Mouse (Mus musculus): ENCODE results near the gene Lxn.
A peak's percentile ranks its signal among the peaks of the same experiment; 100 is the strongest.

The Lxn gene

DNA sequence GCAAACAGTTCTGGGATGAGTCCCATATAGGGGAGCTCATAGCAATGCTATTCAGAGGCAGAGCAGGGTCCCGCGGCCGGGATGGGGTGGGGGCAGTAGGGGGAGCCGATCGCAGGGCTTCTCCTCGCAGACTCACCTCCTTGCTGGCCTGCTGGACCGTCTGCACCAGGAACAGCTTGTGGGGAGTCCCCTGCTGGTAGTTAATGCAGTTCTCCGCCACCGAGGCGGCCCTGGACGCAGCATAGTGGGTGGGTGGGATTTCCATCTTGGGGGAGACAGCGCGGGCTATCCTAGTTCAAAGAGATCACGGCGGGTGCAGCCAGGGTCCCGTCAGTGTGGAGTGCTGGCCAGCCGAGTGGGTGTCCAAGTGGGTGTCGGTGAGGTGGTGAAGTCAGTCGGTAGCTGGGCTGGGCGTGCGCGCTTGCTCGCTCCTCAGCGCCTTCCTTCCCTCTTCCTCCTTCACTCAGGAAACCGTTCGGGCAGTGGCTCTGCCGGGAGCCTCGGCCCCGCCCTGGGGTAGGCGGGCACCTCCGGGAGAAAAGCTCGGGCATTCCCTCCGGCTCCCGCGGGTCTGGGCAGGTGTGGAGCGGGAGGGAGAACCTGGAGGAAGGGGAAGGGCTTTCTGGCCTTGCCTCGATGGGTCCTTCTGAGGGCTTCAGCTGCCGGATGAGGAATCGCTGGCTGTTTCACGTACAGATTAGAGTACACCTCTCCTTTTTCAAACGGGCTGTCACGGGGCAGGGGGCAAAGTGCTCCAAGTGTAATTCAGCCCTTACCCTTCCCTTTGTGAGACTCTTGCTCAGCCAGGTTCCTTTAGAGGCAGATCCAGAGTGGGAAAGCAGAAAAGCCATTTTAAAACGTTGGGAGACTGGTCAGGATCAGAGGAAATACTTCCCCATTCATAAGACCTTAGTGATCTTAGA, at the start of gene Lxn:
Gene Lxn (minus strand): TSS at position 477 of the 923 bp plus-strand sequence.
- DNase-seq (ENCODE audit: low read depth, low spot score), result no peak

DNA sequence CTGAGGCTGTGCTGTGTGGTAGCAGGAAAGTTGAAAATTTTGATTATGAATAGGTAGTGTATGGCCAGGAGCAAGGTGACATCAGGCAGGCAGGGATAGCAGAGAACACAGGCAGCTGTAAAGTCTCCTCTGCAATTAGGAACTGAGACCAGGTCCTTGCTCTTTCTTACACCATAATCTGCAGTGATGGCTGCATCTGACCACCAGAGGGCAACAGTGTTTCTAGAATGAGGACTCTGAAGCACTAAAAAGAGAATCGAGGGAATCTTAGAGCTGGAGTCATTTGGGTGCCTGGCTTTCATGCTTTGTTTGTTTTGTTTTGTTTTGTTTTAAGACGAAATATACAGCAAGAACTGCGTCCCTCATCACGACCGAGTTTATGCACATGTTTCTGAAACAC, 49.1 kb upstream of the Lxn start:
- DNase-seq (ENCODE audit: low read depth, low spot score), result peak; percentile 51

DNA sequence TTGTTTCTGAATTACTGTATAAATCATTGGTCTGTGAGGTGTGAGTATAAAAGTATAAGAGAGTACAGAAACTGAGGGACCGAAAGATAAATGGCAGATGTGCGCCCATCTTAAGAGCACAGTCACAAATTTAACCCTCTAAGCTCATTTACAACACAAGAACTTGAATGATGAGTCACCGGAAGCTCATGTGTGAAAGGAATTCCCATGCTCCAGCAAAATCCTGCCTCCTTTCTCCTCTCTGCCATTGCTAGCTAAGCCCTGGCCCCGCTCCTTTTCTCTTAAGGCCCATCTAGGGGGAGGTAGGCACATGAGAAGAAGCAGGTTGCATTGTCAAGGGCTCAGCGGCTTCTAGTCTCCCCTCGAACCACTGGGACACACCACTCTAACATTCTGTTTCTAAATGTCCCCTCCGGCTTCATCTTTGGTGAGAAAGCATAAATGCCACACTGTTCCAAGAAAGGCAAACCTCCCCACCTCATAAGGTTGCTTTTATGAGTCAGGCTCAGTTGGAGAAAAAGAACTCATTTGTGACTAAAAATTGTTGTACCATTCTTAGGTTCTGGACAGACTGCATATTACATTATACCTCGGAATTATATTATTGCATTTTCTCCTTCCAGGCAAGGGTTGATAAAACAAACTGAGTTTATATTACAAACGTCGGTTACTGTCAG, 44.6 kb upstream of the Lxn start:
- no peak for DNase-seq (ENCODE audit: low read depth, low spot score)

DNA sequence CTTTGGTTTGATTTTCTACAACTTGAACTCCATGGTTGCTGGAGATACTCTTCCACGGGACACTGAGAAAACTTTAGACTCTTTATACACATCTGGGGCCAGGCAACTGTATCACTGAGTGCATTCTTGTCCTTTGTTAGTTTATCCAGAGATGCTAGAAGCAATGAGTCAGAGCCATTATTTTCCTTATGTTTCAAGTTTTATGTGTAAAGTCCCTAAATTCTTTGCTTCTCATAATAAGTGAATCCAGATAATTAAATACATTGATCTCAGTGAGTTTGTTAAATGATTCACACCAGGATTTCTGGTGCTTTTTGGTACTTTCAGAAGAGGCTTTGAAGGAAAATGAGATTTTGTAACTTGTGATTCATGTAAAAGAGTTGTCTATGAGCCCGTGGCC, 41.6 kb upstream of the Lxn start:
- DNase-seq (ENCODE audit: low read depth, low spot score), result no peak

GRCm38 (mm10) chr3:67503878-67504277, 40.2 kb upstream of the Lxn start:
- DNase-seq (ENCODE audit: low read depth, low spot score), result no peak

GRCm38 (mm10) chr3:67499406-67499791, 35.7 kb upstream of the Lxn start:
- no peak for DNase-seq (ENCODE audit: low read depth, low spot score)

- DNase-seq (ENCODE audit: low read depth, low spot score), result no peak
Observed at GRCm38 (mm10) chr3:67498773-67499405, 35.2 kb upstream of the Lxn start.

- DNase-seq (ENCODE audit: low read depth, low spot score), result no peak
Observed at GRCm38 (mm10) chr3:67497998-67498397, 34.3 kb upstream of the Lxn start.

DNA sequence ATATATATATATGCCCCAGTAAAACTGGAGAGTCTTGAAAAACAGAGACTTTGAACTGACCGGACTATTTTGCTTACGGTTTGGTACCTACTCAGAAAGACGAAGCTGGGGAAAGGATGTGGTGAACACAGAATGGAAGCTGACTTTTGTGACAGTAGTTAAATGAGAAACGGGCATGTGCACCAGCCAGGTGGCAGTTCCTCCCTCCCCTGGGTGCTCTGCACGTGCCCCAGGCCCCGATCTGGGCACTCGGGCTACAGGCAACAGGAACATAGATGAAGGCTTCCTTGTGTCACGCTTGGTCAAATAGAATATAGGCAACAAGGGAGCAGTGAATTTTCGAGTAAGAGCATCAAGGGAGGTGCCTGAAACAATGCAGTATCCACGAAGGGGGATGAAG, 32.6 kb upstream of the Lxn start:
- DNase-seq (ENCODE audit: low read depth, low spot score), result no peak

GRCm38 (mm10) chr3:67493132-67493531, 29.4 kb upstream of the Lxn start:
- no peak for DNase-seq (ENCODE audit: low read depth, low spot score)

DNA sequence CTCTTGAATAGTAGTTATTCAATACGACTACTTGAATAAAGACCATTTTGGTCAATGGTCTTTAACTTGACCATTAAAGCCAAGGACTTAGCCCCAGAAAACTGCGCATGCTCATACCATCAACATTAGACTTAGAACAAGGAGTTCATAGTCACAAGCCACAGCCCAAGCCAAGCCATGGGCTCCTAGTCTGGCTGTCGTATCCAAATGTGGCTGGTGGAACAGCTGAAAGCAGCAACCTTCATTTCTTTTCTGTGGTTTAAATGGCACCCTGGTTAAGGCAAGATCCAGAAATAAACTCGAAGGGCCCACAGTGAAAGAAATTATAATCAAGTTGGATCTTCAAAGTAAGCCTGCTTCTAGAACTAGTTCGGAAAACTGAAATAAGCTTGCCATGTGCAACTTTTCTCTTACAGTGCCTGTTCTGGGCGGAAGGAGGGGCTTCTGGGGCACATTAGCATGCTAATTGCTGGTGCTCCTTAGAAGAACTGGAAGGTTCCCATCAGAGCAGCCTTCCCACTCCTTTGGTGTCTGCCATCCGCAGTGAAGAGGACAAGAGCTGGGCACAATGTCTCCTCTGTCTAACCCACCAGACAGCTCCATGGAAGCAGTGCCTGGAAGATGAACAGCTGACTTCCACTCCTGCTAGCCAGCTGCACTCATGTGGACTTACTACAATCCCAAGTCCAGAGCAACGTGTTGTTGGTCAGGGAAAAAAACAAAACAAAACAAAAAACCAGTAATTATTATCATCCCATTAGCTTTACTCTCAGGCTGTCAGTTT, 28.6 kb upstream of the Lxn start:
- DNase-seq (ENCODE audit: low read depth, low spot score), result no peak

- no peak for DNase-seq (ENCODE audit: low read depth, low spot score)
Observed at GRCm38 (mm10) chr3:67490156-67490555, 26.4 kb upstream of the Lxn start.

GRCm38 (mm10) chr3:67485233-67485632, 21.5 kb upstream of the Lxn start:
- no peak for DNase-seq (ENCODE audit: low read depth, low spot score)

GRCm38 (mm10) chr3:67482400-67482799, 18.7 kb upstream of the Lxn start:
- no peak for DNase-seq (ENCODE audit: low read depth, low spot score)

DNA sequence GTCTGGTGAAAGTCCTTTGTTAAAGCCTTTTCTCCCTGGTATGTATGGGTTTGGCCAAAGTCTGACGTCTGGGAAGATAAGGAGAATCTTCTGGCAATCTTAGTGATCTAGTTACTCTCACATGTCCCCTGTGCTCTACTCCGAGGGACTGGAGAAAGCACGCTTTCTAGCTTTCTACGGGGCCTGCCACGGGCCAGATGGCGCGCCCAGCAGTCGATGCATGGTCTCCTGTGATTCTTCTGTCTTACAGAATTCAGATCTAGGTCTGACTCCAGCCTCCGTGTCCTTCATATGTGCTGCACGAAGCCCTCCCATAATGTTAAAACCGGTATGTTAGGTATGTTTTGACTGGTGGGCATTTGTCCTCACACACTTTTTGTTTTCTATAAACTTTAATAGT, 16.1 kb upstream of the Lxn start:
- DNase-seq (ENCODE audit: low read depth, low spot score), result no peak

DNA sequence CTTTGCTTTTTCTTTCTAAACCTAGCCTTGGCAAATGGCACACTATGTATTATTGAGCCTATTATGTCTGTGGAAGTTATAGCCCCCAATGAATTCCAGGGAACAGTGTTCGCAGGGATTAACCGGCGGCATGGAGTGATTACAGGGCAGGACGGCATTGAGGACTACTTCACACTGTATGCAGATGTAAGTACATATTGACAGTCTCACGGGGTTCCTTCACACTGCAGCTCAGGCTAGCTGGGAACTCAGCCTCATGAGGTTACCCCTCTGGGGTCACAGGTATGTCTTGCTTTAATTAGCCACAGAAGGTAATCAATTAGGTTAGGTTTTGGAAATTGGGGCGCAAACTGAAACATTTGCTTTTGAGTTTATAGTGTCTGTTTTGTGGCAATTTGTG, 9.7 kb upstream of the Lxn start:
- no peak for DNase-seq (ENCODE audit: low read depth, low spot score)

- no peak for DNase-seq (ENCODE audit: low read depth, low spot score)
Observed at GRCm38 (mm10) chr3:67471408-67472127, 7.8 kb upstream of the Lxn start.

GRCm38 (mm10) chr3:67467281-67467680, 3.6 kb upstream of the Lxn start:
- no peak for DNase-seq (ENCODE audit: low read depth, low spot score)

DNA sequence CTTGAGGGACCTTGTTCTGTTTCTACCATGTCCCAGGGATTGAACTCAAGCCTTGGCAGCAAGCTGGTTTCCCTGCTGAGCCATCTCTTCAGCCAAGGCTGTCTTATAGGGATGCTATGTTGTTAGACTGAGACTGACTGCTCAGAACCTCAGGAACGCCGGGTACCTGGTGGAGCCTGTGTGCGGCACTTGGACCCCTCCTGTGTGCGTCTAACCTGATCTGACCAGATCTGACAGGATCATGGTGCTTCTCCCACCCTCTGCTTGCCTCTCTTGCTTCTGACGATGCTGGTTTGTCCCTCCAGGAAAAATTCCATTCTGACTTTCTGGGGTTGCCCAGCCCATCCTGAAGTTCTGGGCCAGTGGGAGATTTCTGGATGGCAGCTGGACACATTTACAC, 2.9 kb upstream of the Lxn start:
- DNase-seq (ENCODE audit: low read depth, low spot score), result no peak

DNA sequence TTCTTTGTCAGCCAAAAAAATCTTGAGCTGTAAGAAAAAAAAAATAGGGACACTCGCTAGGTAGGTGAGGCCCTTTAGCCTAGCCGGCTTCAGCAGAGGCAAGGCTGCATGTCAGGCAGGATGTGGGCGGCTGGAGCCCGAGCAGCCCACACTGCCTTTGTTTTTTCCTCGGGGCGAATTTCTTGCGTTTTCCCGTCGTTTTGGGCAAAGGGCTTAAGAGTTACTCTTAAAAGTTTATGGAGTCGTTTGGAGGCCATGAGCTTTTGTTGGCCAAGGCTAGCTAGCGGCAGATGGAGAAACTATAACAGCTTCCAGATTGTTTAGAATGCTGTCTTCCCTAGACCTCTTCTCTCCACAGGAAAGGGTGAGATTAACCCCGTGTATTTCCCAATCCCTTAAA, 725 bp downstream of the Lxn start:
- DNase-seq (ENCODE audit: low read depth, low spot score), result no peak

DNA sequence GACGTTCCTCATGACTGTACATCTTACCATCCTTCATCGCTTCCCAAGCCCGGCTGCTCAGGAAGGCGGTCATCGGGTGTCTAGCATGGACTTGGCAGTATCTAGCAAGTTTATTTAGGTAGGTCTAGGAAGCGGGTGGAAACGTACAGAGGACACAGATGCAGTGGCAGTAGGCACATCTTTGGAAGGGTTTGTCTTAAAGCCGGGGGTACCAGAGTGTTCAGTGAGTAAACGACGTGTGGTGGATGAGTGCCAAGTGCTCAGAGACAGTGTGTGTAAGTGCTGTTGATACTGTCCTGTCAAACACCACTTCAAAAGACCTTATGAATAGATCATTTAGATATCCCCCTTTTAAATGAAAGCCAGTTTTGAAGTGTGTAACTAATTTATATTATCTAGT, 1.1 kb downstream of the Lxn start:
- DNase-seq (ENCODE audit: low read depth, low spot score), result no peak

Measured in brain, embryonic 18.5 days (tissue).